Mouse (Mus musculus): Measurements from ENCODE around the gene Lgr6.

DNA sequence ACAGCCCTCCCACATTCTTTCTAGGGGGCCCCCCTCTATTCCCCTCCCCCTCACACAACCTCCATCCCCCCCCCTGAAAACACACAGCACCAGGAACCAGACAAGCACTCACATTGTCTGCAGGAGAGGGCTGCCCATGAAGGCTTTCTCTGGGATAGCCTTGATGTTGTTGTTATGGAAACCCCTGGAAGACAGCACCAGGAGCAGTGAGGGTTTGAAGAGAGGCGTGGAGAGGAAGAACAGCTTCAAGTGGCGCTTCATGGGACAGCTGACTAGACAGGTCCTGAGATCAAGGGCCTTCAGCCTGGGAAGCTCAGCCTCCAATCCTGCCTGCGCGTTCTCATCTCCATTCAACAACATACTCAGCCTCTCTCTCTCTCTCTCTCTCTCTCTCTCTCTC lies 101.7 kb downstream of the Lgr6 start:
- TF ChIP-seq POLR2A (IDR thresholded peaks at IDR 0.05; ENCODE audit: borderline replicate concordance, insufficient read depth, low read length), result no peak
- no peak for TF ChIP-seq CTCF (IDR thresholded peaks at IDR 0.05; ENCODE audit: borderline replicate concordance, insufficient read depth, low read depth, low read length)

Data from cerebellum, adult 2 months (tissue).